Mouse (Mus musculus) midbrain, embryonic 15.5 days (tissue): Measurements from ENCODE around the gene Aspscr1. TPM values are rescaled to one million over a fixed set of nuclear protein-coding genes. Genes with fewer than 3 reads are reported as not detected.
"Not testable (repeated sequence)": the region's sequence is repeated elsewhere in the genome, so short reads cannot be mapped to it uniquely, and the experiment has no call there.

Source experiments
- ATAC-seq: fragments of 200-750 bp; cut with Nextera tagmentation; replicated peaks from 2 replicates; pipeline ENCODE4 v1.8.0; 2017; ENCODE audit warnings: moderate TSS enrichment
- H3K27ac ChIP-seq: fragments of 300-500 bp; sonication (generic); 2 replicates; pipeline ENCODE4 v1.5.1; 2015; ENCODE audit warnings: mild to moderate bottlenecking, inconsistent platforms
- H3K27me3 ChIP-seq: fragments of 300-500 bp; sonication (generic); replicated peaks from 2 replicates; pipeline ENCODE4 v1.6.1; 2015; ENCODE audit warnings: inconsistent platforms
- H3K36me3 ChIP-seq: fragments of 300-500 bp; sonication (generic); replicated peaks from 2 replicates; pipeline ENCODE4 v1.6.1; 2015; ENCODE audit warnings: inconsistent platforms
- H3K4me1 ChIP-seq: fragments of 300-500 bp; sonication (generic); 2 replicates; pipeline ENCODE4 v1.6.1; 2015; ENCODE audit warnings: inconsistent platforms
- H3K4me2 ChIP-seq: fragments of 300-500 bp; sonication (generic); 2 replicates; pipeline ENCODE4 v1.6.1; 2015; ENCODE audit warnings: inconsistent platforms, mild to moderate bottlenecking, moderate library complexity
- H3K4me3 ChIP-seq: fragments of 300-500 bp; sonication (generic); 2 replicates; pipeline ENCODE4 v1.5.1; 2015; ENCODE audit warnings: mild to moderate bottlenecking, inconsistent platforms
- H3K9ac ChIP-seq: fragments of 300-500 bp; sonication (generic); 2 replicates; pipeline ENCODE4 v1.6.1; 2015; ENCODE audit warnings: mild to moderate bottlenecking, inconsistent platforms
- H3K9me3 ChIP-seq: fragments of 300-500 bp; sonication (generic); 2 replicates; pipeline ENCODE4 v1.6.1; 2016; ENCODE audit warnings: inconsistent platforms
- WGBS: fragments of 180-500 bp; shearing (Covaris S2); methylation state at CpG from one replicate; pipeline ENCODE4 v1.1.7; 2015; ENCODE audit warnings: mixed read lengths; 5-methylcytosine and 5-hydroxymethylcytosine counted together
- polyA plus RNA-seq: library from polyadenylated mRNA; unstranded; fragments of >200 nt; fragmentation: Nextera tagmentation; extraction: Ambion mirVana; gene quantifications from 2 replicates; pipeline ENCODE4 v1.2.1, GENCODE M21; 2015

The Aspscr1 gene
- polyA plus RNA-seq, 1 experiment from 2014 or later, result 149 TPM

GRCm38 (mm10) chr11:120723509-120723908 lies 50.7 kb downstream of the Aspscr1 start:
- H3K9me3 ChIP-seq, result no peaks in the 10 kb centered on the region
- H3K27ac ChIP-seq, result no peak overlapping the region
- WGBS, result 79% methylated on average over 7 of the region's 7 CpGs
- peaks cover 2% of the 10 kb centered on the region; the same call in 1 of the 2 replicates for H3K27me3 ChIP-seq
- H3K4me2 ChIP-seq, result no peak overlapping the region
- ATAC-seq, result no peak
- no peak overlapping the region for H3K9ac ChIP-seq
- peaks cover 42% of the 10 kb centered on the region for H3K4me1 ChIP-seq
- H3K4me3 ChIP-seq, result no peak overlapping the region
- no peaks in the 10 kb centered on the region; the same call in 1 of the 2 replicates for H3K36me3 ChIP-seq

- Histone ChIP-seq H3K9me3 (no peaks in the 10 kb centered on the region), H3K9ac (peak overlapping the region; percentile 58), H3K27me3 (peaks cover 5% of the 10 kb centered on the region), H3K36me3 (no peaks in the 10 kb centered on the region), H3K4me1 (peaks cover 27% of the 10 kb centered on the region), H3K27ac (no peak overlapping the region), H3K4me2 (peak overlapping the region; percentile 90), H3K4me3 (peak overlapping the region; percentile 48)
- 0 out of 2 replicates have a peak, but pooled peaks have one; percentile 3 for ATAC-seq
- WGBS, result 19% methylated on average over 33 of the region's 36 CpGs
Measured at GRCm38 (mm10) chr11:120726243-120727168, 53.7 kb downstream of the Aspscr1 start.

GRCm38 (mm10) chr11:120727169-120727527 lies 54.4 kb downstream of the Aspscr1 start, which contains the start of gene Dcxr:
Gene Dcxr, minus strand, starts transcription at chr11:120727281.
- H3K36me3 ChIP-seq, result no peaks in the 10 kb centered on the region
- H3K4me3 ChIP-seq, result peak within 1 kb of the TSS; percentile 48
- peak; percentile 69 for ATAC-seq
- H3K9ac ChIP-seq, result peak within 1 kb of the TSS; percentile 58
- no peaks in the 10 kb centered on the region for H3K9me3 ChIP-seq
- peaks cover 5% of the 10 kb centered on the region for H3K27me3 ChIP-seq
- H3K4me2 ChIP-seq, result peak within 1 kb of the TSS; percentile 90
- under 1% methylated on average over 14 of the region's 14 CpGs for WGBS
- peaks cover 25% of the 10 kb centered on the region for H3K4me1 ChIP-seq
- no peak within 1 kb of the TSS for H3K27ac ChIP-seq

GRCm38 (mm10) chr11:120727564-120727963 lies 54.8 kb downstream of the Aspscr1 start:
- Histone ChIP-seq H3K27me3 (peaks cover 5% of the 10 kb centered on the region), H3K4me3 (no peak overlapping the region), H3K27ac (no peak overlapping the region), H3K4me2 (no peak overlapping the region), H3K36me3 (no peaks in the 10 kb centered on the region), H3K9ac (no peak overlapping the region), H3K4me1 (peaks cover 21% of the 10 kb centered on the region), H3K9me3 (no peaks in the 10 kb centered on the region)
- 59% methylated on average over 12 of the region's 12 CpGs for WGBS
- ATAC-seq, result no peak

- H3K36me3 ChIP-seq, result no peaks in the 10 kb centered on the region
- no peak overlapping the region for H3K9ac ChIP-seq
- H3K9me3 ChIP-seq, result no peaks in the 10 kb centered on the region
- WGBS, result 66% methylated on average over 11 of the region's 11 CpGs
- no peak overlapping the region for H3K4me3 ChIP-seq
- H3K27ac ChIP-seq, result no peak overlapping the region
- peaks cover 11% of the 10 kb centered on the region for H3K4me1 ChIP-seq
- no peak for ATAC-seq
- peaks cover 5% of the 10 kb centered on the region; the same call in 1 of the 2 replicates for H3K27me3 ChIP-seq
- no peak overlapping the region for H3K4me2 ChIP-seq
Measured at GRCm38 (mm10) chr11:120728530-120729240, 55.9 kb downstream of the Aspscr1 start.

- H3K9ac ChIP-seq, H3K36me3 ChIP-seq, H3K9me3 ChIP-seq, H3K4me3 ChIP-seq, H3K27me3 ChIP-seq, H3K27ac ChIP-seq, ATAC-seq: not testable (repeated sequence)
- peak overlapping the region; percentile 24 for H3K4me2 ChIP-seq
- WGBS, result under 1% methylated on average over 17 of the region's 21 CpGs
- H3K4me1 ChIP-seq, result peaks cover 11% of the 10 kb centered on the region
Measured at GRCm38 (mm10) chr11:120729432-120730050, 56.8 kb downstream of the Aspscr1 start.

- H3K36me3 ChIP-seq, result no peaks in the 10 kb centered on the region
- H3K27me3 ChIP-seq, result peaks cover 5% of the 10 kb centered on the region; the same call in 1 of the 2 replicates
- peaks cover 11% of the 10 kb centered on the region for H3K4me1 ChIP-seq
- no peak overlapping the region for H3K4me3 ChIP-seq
- no peak overlapping the region for H3K9ac ChIP-seq
- no peak for ATAC-seq
- WGBS, result 84% methylated on average over 10 of the region's 10 CpGs
- H3K27ac ChIP-seq, result no peak overlapping the region
- H3K9me3 ChIP-seq, result no peaks in the 10 kb centered on the region
- H3K4me2 ChIP-seq, result no peak overlapping the region
Measured at GRCm38 (mm10) chr11:120730331-120730870, 57.6 kb downstream of the Aspscr1 start.

- Histone ChIP-seq H3K9ac (no peak overlapping the region), H3K36me3 (no peaks in the 10 kb centered on the region), H3K4me1 (peaks cover 9% of the 10 kb centered on the region), H3K27me3 (peaks cover 5% of the 10 kb centered on the region; the same call in 1 of the 2 replicates), H3K9me3 (no peaks in the 10 kb centered on the region), H3K4me3 (no peak overlapping the region), H3K4me2 (no peak overlapping the region), H3K27ac (no peak overlapping the region)
- ATAC-seq, result no peak
- 88% methylated on average over 1 of the region's 1 CpGs for whole genome bisulfite sequencing
Measured at GRCm38 (mm10) chr11:120731395-120731794, 58.6 kb downstream of the Aspscr1 start.

GRCm38 (mm10) chr11:120731858-120732680 lies 59.3 kb downstream of the Aspscr1 start, which contains the start of gene Cbr2:
Gene Cbr2, minus strand, starts transcription at chr11:120732114.
- Histone ChIP-seq H3K9ac (no peak within 1 kb of the TSS), H3K27me3 (peaks cover 5% of the 10 kb centered on the region; the same call in 1 of the 2 replicates), H3K36me3 (no peaks in the 10 kb centered on the region), H3K9me3 (no peaks in the 10 kb centered on the region), H3K27ac (no peak within 1 kb of the TSS), H3K4me1 (peaks cover 2% of the 10 kb centered on the region), H3K4me2 (no peak within 1 kb of the TSS), H3K4me3 (no peak within 1 kb of the TSS)
- no peak for ATAC-seq
- WGBS, result 80% methylated on average over 12 of the region's 12 CpGs

- H3K9ac ChIP-seq, result no peak overlapping the region
- 69% methylated on average over 6 of the region's 6 CpGs for WGBS
- H3K4me3 ChIP-seq, result no peak overlapping the region
- H3K4me2 ChIP-seq, result no peak overlapping the region
- no peaks in the 10 kb centered on the region for H3K9me3 ChIP-seq
- no peaks in the 10 kb centered on the region for H3K36me3 ChIP-seq
- peaks cover 3% of the 10 kb centered on the region; the same call in 1 of the 2 replicates for H3K27me3 ChIP-seq
- H3K4me1 ChIP-seq, result no peaks in the 10 kb centered on the region
- H3K27ac ChIP-seq, result no peak overlapping the region
- ATAC-seq, result no peak
Measured at GRCm38 (mm10) chr11:120733521-120733920, 60.7 kb downstream of the Aspscr1 start.

GRCm38 (mm10) chr11:120736424-120736823 lies 63.7 kb downstream of the Aspscr1 start:
- Histone ChIP-seq H3K9me3 (no peaks in the 10 kb centered on the region), H3K9ac (no peak overlapping the region), H3K27ac (no peak overlapping the region), H3K36me3 (no peaks in the 10 kb centered on the region), H3K4me2 (no peak overlapping the region), H3K4me1 (no peaks in the 10 kb centered on the region), H3K27me3 (no peaks in the 10 kb centered on the region), H3K4me3 (no peak overlapping the region)
- ATAC-seq, result no peak
- 82% methylated on average over 6 of the region's 6 CpGs for WGBS
